Mouse (Mus musculus): ENCODE data around the gene Grk2.
A peak's percentile ranks its signal among the peaks of the same experiment; 100 is the strongest.
"Not testable (repeated sequence)": the region's sequence is repeated elsewhere in the genome, so short reads cannot be mapped to it uniquely, and the experiment has no call there.

Grk2 gene

DNA sequence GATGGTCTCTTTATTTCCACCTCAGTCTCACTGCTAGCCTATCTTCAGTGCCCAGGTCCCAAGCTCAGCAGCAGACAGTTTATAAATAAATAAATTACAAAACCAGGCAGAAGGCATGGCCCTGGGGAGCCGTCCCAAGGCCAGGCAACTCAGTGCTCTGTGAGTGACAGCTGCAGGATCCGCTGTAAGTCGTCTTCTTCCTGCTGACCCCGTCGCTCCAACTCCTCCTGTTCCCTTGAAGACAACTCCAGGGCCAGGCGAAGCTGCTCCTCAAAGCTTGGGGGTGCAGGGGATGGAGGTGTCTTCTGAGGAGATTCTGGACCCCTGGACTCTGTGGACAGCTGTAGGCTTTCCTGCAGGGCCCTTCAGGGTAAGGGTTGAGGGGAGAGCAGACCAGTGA is 35.8 kb downstream of the Grk2 start:
- DNase-seq (ENCODE audit: low spot score in 2 of 2), result no peak

GRCm38 (mm10) chr19:4268566-4269361 is 37.3 kb downstream of the Grk2 start, which contains the start of gene Ssh3:
Gene Ssh3 (minus strand): TSS chr19:4269180.
- DNase-seq (ENCODE audit: low spot score in 2 of 2), result peak; percentile 79 to 82

- DNase-seq (ENCODE audit: low spot score in 2 of 2), result no peak
These were observed 40.1 kb downstream of the Grk2 start for GRCm38 (mm10) chr19:4265956-4266355.

DNA sequence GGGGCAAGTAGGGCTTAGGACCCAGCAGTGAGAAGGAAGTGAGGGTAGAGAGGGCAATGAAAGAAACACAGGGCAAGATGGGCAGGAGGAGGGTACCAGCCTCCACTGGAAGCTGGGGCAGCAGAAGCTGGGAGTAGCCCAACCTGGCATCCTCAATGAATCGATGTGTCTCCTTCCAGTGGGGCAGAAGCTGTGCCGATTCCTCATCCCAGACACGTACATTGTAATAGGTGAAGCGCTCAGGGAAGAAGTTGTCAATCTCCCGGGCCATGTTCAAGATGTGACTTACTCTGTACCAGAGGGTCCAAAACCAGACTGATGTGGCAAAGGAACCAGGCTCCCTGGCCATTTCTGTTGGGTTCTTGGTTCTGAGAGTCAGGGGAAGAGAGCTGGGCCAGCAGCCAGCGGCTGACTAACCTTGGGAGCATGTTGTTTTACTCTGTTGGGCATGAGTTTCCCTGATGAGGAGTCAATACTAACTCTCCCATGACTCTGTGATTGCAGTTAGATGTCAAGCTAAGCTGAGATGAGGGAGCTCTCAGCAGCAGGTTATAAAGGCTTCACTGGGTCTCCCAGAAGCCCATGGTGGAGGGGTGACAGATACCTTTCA is 41.7 kb downstream of the Grk2 start:
- DNase-seq (ENCODE audit: low spot score in 2 of 2), result no peak

DNA sequence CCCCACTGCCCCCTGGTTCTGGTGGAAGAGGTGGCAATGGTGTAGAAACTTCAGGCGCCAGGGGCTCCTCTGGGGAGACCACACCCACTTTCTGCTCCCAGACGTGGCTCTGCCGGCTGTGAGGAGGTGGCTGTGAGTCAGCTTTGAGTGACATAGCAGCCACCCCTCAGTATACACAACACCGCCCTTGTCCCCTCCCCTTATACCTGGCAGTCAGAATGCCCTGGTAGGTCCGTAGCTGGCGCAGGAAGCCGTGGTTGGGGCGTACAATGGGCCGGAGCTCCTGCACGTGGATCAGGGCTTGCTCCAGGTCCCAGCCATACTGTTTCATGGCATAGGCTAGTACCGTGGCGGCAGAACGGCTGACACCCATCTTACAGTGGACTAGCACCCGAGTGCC is 42.3 kb downstream of the Grk2 start:
- DNase-seq (ENCODE audit: low spot score in 2 of 2), result no peak

- no peak for DNase-seq (ENCODE audit: low spot score in 2 of 2)
These were observed 43.3 kb downstream of the Grk2 start for GRCm38 (mm10) chr19:4262756-4263155.

- peak in 1 of 2 experiments; percentile 65 for DNase-seq (ENCODE audit: low spot score in 2 of 2)
These were observed 44.9 kb downstream of the Grk2 start for GRCm38 (mm10) chr19:4261038-4261698.

GRCm38 (mm10) chr19:4257897-4258252 is 48.1 kb downstream of the Grk2 start:
- DNase-seq (ENCODE audit: low spot score in 2 of 2), result no peak

DNA sequence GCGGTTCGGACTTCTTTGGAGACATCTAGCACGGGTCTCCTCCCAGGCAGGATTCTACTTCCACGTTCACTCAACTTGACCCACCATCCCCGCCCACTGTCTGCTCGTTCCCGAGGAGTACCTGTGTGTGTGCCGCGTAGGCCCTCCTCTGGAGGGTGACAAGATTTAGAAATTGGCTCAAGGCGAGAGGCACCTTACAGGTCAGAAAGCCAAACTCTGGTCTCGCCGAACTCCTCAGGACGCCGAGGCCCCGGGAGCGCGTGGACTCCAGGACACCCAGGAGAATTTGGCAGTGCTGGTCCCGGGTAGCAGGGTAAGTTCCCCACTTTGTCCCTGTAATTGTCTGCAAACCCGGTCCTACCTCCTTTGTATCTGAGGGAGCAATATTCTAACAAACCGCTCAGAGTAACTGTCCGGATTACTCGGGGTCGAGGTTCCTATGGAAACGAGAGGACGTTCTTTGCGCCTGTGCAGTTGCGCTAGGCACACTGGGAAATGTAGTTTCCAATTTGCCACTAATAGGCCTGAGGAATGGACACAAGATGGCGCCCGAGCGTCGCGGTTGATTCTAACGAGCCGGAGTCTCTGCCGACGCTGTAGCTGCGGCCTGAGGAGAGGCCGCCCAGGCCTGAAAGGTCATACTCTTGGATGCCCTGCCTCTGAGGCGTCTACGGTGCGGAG is 48.7 kb downstream of the Grk2 start:
- peak; percentile 81 to 85 for DNase-seq (ENCODE audit: low spot score in 2 of 2)

DNA sequence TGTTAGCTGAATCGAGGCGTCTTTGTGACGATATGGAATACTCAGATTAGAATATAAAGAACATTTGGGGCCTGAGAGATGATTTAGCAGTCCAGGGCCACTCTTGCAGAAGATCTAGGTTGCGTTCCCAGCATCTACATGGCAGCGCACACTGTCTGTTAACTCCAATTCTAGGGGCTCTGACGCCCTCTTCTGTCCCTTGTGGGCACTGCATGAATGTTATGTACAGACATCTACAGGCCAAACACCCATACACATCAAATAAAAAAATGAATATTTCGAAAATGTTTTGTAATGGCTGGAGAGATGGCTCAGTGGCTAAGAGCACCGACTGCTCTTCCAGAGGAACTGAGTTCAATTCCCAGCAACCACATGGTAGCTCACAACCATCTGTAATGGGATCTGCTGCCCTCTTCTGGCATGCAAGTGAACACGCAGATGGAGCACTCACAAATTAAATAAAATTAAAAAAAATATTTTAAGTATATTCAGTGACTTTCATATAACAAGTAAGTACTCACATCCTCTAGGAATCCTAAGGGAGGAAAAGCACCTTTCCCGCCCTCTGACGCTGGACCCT is 50.3 kb downstream of the Grk2 start:
- DNase-seq (ENCODE audit: low spot score in 2 of 2), result no peak

GRCm38 (mm10) chr19:4254230-4254629 is 51.8 kb downstream of the Grk2 start:
- no peak for DNase-seq (ENCODE audit: low spot score in 2 of 2)

DNA sequence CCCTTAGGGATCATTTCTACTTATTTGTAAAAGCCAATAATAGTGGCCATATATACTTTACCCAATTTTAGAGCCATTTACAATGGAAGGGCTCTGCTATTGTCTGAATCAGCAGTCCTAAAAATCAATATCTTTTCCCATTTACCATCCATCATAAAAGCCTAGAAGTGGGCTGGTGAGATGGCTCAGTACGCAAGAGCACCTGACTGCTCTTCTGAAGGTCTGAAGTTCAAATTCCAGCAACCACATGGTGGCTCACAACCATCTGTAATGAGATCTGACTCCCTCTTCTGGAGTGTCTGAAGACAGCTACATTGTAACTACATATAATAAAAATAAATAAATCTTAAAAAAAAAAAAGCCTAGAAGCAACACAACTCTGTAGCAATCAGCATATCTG is 57.3 kb downstream of the Grk2 start:
- not testable (repeated sequence) for DNase-seq (ENCODE audit: low spot score in 2 of 2)

DNA sequence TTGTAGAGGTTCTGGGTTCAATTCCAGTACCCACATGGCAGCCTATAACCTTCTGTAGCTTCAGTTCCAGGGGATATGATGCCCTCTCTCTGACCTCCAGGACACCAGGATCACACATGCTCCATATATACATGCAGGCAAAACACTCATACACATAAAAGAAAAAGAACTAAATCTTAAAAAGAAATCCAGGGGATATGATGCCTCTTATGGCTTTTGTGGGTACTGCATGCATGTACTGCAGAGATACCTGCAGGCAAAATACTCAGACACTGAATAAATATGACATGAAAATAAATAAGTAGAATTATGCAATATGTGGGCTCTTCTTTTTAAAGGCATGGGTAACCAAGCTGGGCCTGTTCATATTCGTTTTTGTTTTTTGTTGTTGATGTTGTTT is 59.0 kb downstream of the Grk2 start:
- DNase-seq (ENCODE audit: low spot score in 2 of 2), result no peak

DNA sequence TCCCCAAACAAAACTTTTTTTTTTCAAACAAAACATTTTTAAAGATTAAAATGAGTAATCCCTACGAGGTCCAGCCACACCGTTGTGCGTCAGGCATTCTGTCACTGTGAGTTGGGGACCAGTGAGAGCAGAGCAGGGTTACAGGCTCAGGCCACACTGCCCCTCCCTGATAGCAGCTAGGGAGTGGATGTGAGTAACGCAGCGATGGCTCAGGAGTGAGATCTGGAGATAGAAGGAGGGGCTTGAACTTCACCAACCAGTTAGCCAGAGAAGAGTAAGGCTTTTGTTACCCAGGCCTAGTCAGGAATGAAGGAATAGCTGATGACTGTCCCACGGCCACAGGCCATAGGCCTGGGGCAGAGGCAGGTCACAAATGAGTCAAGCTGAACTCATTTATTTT is 61.2 kb downstream of the Grk2 start:
- no peak for DNase-seq (ENCODE audit: low spot score in 2 of 2)

- DNase-seq (ENCODE audit: low spot score in 2 of 2), result no peak
These were observed 63.6 kb downstream of the Grk2 start for GRCm38 (mm10) chr19:4242416-4242815.

- DNase-seq (ENCODE audit: low spot score in 2 of 2), result no peak
These were observed 65.8 kb downstream of the Grk2 start for GRCm38 (mm10) chr19:4240247-4240668.
